Mouse (Mus musculus): ENCODE measurements around the gene Unc119.

The Unc119 gene

DNA sequence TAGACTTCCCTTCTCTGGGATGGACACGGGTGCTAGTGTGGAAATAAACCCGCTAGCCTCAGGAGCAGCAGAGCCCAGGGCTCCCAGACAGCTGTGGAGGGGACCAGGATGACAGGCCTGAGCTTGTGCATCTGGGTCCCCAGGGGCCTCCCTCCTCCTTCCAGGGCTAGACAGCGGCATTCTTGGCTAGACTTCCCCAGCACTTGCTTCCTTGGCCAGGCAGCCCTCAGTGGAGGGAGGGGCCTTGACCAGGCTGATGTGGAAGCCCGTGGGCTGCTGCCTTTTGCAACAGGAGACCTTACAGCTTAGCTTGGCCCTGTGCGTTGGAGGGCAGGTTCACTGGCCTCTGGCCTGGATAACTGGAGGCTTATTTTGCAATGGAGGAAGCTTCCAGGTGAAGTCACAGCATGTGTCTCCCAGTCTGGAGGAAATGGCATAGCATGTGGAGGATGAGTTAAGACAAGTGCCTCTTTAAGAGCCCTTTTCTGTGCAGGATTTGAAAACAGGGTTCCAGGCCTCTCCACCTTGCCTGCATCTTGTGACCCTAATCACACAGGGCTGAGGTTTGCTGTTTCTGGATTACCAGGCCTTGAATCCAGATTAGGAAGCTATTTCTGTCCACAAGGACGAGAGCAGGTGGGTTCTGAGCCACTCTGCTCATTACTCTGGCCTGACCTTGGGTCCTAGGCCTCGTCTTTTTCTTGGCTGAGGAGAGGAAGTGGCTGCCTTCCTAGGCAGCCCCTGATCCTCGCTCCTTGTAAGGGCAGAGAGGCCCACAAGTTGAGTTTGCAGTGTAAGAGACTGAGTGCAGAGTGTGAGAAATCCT lies 1.8 kb downstream of the Unc119 start:
- DNase-seq = no peak

DNA sequence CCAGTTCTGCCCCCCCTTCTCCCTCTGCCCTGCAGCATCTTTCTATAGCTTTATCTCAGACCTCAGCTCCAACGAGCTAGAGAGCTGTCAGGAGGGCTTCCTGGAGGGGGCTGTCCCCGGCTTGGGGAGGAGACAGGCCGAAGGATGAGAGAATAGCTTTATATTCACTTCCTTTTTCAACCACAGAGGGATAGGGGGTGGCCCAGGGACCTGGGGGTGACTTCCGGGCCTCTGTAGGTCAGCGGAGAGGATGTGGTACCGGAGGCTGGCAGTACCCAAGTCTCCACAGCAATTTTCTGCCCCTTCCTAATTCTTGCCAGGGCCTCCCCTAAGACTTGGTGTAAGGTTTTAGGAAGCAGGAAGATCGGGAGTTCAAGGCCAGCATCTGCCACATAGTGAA lies 2.5 kb downstream of the Unc119 start:
- no peak for DNase-seq

DNA sequence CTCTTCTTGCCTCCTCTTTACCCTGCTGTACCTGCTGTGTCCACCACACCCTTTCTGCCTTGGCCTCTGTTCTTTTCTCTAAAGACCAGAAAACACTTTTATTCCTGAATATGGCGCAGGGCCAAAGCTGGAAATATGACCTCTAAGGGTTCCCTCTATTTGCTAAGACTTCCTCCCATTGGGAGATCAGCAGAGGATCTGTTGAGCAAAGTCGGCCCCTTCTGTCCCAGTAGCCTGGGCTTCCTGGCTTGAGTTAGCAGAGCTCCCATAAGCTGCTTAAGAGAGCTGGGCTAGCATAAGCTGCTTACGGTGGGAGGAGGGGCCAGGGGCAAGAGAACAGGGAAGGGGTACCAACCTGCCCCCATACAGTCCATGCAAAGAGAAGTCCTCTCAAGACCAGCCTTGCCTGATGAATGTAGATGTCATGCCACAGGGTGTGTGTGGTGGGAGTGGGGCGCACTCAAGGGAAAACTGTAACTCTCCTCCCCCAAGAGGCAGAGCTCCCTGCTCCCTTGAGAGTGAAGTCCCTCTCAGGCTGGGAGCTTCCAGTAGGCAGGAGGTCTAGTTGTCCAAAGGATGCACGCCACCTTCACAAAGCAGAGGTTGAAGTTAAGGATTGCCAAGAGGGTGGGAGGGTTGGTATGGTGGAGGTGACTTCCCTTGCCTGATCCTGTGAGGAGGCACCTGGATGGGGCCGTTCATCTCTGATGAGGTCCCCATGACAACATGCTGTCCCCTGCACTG lies 3.2 kb downstream of the Unc119 start:
- DNase-seq = no peak

DNA sequence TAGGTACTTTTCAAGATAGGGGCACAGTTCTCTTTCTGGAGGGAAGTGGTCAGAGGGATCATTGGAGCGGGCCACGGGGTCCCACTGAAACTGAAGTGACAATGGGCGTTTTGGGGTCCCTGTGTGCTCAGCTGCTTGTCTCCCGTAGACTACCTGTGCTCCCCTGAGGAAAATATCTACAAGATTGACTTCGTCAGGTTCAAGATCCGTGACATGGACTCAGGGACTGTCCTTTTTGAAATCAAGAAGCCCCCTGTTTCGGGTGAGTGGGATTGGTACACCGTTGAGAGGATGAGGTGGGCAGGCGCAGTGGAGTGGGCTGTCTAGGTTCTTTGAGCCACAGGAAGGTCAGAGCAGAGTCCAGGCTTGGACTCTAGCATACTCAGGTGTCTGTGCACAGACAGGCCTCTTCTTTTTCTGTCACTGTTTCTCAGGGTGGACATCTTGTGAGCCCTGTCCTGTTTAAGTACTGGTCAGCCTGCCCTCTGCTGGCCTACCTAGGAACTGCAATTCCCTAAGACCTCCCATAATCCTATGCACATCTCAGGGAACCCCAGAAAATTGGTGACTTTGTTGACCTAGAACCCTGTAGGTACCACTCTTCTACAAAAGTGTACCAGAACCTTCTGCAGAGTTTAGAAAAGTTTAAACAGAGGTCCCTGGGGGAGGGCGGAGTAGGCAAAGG lies 3.9 kb downstream of the Unc119 start:
- peak; percentile 76 for DNase-seq

DNA sequence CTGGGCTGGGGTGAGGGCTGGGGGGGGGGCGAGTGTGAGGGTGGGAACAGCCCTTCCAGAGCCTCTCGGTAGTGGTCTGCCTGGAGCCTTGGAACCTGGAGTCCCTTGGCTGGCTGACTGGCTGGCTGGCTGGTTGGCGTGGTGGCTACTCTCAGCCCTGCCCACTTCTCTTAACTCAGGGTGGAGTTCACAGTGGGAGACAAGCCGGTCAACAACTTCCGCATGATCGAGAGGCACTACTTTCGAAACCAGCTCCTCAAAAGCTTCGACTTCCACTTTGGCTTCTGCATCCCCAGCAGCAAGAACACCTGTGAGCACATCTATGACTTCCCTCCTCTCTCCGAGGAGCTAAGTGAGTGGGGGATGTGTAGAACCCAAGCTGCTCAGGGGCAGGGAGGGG lies 4.6 kb downstream of the Unc119 start:
- no peak for DNase-seq

DNA sequence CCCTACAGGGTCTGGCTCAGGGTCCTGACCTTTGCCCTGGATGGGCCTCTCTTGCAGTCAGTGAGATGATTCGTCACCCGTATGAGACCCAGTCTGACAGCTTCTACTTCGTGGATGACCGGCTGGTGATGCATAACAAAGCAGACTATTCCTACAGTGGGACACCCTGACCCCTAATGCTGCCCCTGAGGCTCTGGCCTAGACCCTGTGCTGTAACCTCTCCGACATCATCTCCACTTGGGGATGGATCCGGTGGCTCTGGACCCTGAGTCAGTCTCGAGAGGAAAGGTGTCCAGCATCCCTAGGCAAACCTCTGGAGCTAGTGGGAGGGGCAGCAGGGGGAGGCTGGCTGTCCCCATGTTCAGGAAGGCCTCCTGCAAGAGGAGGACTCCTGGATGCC lies 5.2 kb downstream of the Unc119 start:
- no peak for DNase-seq

DNA sequence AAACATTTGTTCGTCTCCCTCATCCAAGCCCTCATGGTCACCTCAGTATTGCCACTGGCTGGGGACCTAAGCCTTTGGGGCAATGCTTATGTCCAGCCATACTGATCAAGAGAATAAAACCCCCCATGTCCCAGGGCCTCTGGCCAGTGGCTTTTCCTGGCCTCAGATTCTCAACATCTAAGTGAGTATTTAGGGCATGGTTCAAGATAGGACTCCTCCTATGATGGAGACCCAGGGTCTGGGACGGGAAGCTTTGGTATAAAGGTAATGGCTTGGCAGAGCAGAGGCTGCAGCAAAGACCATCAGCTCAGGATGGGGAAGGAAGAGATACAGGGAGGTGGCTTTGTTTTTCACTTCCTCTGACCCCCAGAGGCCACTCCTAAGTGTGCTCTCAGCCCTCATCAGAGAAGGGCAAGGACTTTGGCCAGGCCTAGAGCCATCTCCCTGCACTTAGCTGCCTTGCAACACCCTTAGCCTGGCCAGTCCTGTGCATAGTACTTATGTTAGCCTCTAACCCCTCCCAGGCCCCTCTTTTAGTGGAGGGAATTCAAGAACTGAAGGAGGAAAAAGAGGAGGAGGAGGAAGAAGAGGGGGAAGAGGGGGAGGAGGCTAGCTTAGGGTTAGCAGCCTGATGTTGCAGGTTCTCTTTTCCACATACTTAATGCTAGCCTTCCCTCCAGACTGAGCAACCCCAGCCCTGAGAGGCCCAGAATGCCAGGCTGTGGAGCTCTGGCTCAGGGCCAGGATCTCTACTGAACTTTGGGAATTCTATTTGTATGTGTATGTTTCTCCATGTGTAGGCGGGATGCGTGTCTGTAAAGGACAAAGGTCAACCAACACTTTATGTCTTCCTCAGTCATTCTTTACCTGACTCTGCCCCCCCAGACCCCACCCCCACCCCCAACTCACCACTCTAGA lies 6.4 kb downstream of the Unc119 start:
- no peak for DNase-seq

DNA sequence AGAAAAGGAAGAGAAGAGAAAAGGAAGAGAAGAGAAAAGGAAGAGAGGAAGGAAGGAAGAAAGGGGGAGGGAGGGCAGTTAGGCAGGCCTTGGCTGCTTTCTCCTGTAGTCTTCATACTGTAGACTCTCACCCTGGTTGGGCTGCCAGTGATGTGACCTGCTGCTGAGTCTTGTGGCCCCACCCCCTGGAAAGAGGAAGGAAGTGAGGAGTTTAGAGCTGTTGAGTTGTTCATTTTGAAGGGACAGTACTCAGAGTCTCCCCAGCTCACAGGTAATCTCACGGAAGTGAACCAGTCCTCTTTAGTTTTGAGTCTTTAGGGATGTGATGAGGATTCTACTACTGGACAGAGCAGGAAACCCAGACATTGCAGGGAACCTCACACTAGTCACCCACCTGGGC lies 9.8 kb downstream of the Unc119 start:
- no peak for DNase-seq

DNA sequence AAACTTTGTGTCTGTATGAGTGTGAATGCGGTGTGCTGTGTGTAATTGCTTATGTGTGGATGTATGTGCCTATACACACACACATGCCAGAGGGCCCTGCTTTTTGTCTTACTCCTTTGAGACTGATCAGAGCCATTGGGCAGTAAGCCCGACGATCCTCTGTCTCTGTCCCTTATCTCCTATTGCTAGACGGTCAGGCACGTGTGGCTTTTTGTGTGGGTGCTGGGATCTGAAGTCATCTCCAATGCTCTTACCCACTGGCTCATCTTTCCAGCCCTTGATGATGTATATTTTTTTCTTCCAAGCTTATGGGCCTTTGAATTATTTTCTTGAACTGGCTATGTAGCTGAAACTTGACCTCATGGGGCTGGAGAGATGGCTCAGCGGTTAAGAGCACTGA lies 11.6 kb downstream of the Unc119 start:
- no peak for DNase-seq

DNA sequence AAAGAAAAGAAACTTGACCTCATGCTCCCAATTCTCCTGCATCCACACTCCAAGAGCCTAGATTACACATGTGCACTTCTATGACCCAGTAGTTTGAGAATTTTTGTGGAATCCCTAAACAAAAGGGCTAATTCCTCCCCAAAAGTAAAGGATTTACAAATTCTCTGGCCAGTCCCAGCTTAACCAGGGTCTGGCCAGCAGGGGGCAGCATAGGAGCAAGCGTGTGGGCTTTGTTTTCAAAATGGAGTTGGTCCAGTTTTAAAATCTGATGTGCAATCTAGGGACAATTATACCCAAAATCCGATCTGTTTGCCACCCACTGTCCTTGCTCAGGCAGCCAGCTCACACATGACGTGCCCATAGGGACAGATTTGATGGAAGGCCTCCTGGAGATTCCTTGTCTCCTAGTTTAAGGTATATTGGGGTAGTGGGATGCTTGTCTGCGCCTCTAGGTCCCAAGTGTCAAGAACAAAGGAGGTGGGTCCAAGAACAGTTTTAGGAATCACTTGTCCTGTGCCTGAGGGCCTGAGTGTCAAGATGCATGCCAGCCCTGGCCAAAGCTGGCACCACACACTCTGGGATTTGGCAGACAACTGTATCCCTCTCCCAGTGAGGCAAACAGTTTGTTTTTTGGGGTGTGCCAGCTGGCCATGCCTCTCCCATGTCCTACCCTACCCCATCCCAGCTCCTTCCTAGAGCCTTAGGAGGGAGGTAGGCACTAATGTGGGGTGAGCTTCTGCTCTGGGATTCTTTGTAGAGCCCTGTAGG lies 12.4 kb downstream of the Unc119 start:
- DNase-seq = peak; percentile 53

DNA sequence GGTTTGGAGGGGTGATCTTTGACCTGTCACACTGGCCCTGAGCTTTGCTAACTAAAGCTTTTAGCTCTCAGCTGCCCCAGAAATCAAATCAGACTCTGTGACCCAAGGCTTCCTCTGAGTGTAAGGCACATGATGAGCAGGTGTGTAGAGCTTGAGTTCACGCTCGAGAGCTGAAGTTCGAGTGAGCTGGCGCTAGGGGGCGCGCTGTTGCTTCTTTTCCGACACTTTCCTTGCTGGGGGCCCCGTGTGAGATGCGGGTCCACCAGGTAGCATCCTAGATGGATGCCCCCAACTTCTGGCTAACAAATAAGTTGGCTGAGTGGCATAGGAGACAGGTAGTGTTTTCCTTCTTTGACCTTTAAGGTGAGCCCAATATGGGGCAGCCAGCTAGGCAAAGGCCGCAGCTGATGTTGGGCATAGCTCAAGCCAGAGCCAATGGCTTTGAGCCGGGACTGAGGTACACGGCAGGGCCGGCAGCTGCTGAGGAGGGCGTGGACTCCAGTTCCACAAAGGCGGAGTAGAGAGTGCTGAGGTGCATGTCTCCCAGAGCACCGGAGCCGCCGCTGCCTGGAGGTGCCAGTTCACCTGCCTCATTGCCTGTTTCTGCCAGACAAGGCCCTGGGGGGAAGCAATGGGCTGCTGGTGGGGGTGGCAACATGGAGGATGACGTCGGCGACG lies 15.2 kb downstream of the Unc119 start:
- DNase-seq = no peak

DNA sequence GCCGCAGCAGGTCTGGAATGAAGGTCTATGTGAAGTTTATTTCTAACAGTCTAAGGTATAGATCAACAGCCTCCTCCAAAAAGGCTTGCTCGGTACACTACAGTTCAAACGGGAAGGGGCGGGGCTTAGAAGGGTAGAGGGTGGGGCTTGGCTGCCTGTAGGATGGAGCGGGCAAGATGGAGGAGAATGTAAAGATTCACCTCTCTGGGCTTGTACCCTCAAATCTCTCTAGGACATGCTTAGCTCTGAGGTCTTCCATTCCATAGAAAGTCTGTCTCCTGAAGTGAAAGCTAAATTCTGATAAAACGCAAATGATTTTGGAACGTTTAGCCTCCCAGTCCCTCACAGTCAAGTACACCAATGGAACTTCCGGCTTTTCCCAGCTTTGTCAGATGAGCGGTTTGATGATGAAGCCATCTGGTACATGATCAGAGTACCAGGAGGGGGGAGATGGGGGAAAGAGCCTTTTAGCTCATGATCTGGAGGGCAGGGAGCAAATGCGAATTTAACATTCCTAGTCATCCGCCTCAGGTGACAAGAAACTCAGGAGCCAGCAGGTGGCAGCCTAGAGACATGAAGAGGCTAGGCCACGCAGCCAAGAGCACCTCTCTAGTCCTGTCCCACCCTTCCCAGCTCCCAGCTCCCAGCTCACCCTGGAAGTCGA lies 17.0 kb downstream of the Unc119 start:
- peak; percentile 62 for DNase-seq

DNA sequence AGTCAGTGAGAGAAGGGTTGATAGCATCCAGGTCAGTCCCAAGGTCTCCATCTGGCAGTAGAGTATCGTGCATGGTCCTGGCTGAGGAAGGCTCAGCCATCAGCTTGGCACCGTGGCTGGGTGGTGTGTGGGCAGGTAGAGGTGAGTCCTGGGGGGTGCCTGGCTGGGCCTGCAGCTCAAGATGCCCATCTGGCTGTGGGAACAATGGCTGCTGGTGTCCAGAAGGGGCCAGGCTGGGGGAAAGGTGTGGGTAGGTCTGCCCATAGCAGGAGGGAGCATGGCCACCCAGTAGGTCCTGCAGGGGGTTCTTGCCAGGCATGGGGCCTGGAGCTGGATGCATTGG lies 17.5 kb downstream of the Unc119 start:
- DNase-seq = no peak

DNA sequence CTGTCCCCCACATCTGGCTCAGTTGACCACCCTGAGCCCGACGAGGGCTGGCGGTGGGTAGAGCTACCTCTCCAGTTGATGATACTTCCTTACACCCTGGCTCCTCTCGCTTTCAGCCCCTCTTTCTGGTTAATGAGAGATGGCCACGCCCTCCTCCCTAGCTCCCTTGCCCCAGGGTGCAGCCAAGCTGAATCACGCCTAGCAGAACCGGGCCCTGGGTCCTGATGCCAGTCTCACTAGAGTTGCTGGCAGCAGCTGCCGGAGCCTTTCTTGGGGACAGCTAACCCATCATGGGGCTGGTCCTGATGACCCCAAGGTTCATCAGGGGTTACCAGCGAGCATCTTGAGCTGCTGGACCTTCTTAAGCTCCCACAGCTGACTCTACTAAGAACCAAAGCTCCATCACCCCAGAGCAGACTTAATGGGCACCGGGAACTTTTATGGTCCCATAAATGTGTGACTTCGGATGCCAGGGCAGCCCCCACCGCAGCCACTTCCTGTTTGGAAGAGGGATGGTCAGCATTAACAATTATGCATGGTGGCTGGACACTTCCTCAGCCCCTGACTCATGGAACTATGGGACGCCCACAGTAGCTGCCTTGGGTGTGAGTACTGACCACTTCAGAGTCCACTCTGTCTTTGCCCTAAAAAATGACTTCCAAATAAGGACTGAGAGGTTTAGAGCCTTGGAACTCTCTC lies 20.2 kb downstream of the Unc119 start:
- DNase-seq = no peak

DNA sequence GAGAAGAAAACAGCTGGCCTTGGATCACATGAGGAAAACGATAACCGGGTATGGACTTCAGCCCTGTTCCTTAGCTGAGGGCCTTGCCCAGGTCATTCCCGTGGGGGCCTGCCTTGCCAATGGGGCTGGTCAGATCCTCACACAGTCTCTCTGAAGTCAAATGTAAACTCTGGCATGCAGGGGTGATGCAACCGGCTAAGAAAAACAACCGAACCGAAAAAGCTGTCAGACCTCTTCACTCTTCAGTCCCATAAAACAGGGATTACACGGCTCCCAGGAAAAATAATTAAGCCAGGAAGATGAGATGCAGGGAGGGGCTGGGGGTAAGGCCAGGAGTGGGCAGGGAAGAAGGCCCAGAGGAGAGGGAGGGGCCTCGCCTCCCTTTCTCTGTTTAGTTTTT lies 20.8 kb downstream of the Unc119 start:
- DNase-seq = no peak

DNA sequence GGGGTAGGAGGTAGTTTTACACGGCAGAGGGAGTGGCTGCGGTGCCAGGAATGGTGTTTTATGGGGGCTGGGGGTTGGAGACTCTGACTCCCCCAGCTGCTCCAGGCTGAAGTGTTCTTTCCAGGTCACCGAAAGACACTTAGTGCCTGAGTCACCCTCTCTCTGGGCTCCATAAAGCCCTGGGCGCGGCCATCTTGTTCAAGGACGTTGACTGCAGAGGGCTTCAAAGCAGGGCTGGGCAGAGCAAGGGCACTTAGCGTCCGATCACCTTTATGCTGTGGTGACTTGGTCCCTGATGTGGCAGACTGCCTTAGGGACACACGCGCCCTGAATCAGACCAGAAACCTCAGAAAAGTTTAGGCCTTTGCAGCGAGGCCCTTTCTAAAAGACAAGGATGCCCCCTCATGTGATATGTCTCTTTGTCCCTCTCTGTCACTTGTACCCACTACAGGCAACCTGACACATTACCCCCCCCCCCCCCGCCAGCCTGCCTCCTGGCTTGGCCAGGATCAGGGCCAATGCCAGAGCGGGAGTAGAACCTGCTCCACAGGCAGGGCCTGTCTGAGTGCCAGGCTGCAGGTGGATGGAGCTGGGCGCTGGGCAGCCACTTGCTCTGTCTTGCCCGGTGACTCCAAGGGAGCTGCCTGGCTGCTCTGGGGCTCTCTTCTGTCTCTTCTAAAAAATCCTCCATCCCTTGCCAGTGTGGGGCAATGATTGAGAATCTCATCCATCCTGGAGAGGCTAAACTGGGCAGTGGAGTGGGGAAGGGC lies 24.4 kb downstream of the Unc119 start:
- DNase-seq = no peak

DNA sequence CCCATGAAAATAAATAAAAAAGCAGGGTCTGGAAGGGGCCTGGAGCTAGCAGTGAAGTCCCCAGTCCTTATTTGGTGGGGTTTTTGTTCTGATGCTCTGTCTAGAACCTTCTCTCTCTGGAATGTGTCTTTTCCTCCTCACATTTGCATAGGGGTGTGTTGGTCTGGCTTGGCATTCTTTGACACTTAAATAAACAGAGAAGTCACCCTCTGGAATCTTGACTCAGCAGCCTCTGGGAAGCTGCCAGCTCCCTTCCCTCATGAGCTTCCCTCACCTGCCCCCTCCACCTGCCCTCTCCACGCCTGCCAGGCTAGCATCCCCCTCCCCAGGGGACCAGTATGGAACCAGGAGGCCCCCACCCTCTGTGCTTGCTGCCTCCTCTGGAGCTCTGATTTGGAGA lies 27.1 kb downstream of the Unc119 start:
- DNase-seq = no peak

DNA sequence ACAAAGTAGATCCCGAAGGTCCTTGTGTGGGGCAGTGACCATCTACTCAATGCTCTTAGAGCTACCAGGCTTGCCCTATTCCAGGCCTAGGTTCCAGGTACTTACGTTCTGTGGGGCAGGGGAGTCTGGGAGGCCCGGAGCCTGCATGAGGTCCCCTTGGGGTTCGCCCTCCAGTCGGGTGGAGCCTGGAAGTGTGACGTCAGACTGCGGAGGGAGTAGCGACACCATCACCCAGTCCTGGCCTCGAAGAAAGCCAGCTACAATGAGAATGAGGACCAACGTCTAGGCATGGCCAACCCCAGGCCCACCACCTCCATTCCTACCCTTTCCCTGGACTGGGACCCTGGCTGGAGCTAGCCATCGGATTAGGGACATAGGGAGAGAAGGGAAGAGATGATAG lies 28.4 kb downstream of the Unc119 start:
- no peak for DNase-seq

DNA sequence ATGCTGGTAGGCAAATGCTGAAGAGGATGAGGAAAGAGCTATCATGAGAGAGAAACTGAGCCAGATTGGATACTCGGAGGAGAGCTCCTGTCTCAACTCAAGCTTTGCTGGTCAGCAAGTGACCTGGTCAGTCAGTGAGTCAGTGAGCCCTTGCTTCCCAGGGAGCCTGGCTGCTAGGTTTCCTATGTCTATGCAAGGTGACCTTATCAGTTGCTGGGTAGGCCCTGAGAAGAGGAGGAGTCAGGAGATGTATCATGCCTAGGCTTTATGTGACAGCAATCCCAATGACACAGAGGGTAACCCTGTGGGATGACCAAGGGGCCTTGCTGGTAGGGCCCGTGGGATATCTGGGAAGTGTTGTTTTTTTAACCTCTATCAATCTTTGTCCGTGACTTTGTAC lies 28.9 kb downstream of the Unc119 start:
- no peak for DNase-seq

DNA sequence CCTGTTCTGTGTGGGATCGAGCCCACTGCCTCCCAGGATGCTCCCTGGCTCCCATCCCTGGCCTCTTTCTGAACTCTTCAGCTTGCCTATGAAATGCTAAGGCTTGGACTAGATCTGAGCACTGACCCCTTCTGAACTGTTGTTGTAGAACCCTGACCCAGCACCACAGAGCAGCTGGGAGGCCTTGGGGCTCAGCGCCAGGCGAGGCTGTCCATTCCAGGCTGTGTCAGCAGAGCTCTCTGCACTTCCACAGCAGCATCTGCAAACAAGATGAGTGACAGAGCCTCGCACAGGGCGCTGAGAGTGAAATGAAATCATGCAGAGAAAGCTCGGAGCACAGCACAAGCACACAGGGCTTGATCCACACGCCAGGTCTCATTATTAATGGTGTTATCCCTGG lies 29.3 kb downstream of the Unc119 start:
- no peak for DNase-seq

Measured in cerebellum, adult 11 months (tissue).